ENCODE assay signal across 12 mouse cellular contexts in the genomic region with DNA sequence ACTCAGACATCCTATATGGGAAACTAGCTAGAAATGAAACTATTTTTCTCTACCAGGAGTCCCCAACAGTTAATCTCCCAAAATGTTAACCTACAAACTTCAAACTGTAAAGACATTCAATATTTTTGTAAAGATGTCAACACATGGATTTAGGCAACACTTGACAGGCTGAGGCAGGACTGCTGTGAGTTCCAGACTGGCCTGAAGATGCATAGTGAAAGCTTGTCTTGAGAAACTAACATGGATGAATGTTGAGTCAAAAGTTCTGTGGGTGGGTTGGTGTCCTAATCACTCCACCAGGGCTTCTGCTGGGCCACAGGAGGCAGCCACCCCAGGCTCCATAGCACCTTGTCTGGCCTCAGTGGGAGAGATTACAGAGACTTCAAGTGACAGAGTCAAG. TPM values are rescaled to one million over a fixed set of nuclear protein-coding genes. Genes with fewer than 3 reads are reported as not detected.
DNase-seq lines count a peak whose midpoint lies in the region; ATAC-seq and TF ChIP-seq lines count a peak whose summit lies in the region.
"Had no signal": no experiment of that assay in that cellular context is flagged by ENCODE, and none has a peak within 500 bp of the region (broad histone marks: within the 10 kb centered on the region; RNA-seq: fewer than 3 reads in every experiment).

No protein-coding gene starts in this region.

- no peak for DNase-seq in liver, adult 2 months (ENCODE audit: extremely low read depth, low read depth, low spot score)
- DNase-seq in liver, result no peak
- DNase-seq in hindbrain, embryonic 14.5 days (ENCODE audit: low spot score), result no peak
- no peak for DNase-seq in midbrain, embryonic 11.5 days (ENCODE audit: low spot score, missing footprints)
- no peak for DNase-seq in left cerebral cortex, adult 8-10 months (ENCODE audit: low spot score in 2 of 2)
- DNase-seq in adrenal gland, adult 18-20 months (ENCODE audit: low spot score in 2 of 2), result no peak
- DNase-seq in layer of hippocampus, adult 8-10 months (ENCODE audit: low spot score in 2 of 2), result no peak
- DNase-seq: cerebellum, adult 11 months; lung, postnatal 36 days had no signal

- no peak overlapping the region for H3K9ac ChIP-seq in liver, adult 2 months (ENCODE audit: low read depth, low read length)
- H3K9ac ChIP-seq in embryonic facial prominence, embryonic 13.5 days, result 0 out of 2 replicates have a peak overlapping the region, but pooled peaks have one; percentile 27
- no peak overlapping the region for H3K9ac ChIP-seq in hindbrain, embryonic 14.5 days
- H3K9ac ChIP-seq in midbrain, embryonic 11.5 days (ENCODE audit: low read length), result no peak overlapping the region

- H3K27me3 ChIP-seq in liver, adult 2 months (ENCODE audit: control insufficient read depth, insufficient read depth, low read length), result no peaks in the 10 kb centered on the region
- H3K27me3 ChIP-seq in embryonic facial prominence, embryonic 13.5 days, result no peaks in the 10 kb centered on the region
- H3K27me3 ChIP-seq in hindbrain, embryonic 14.5 days (ENCODE audit: control insufficient read depth, insufficient read depth, low read length), result no peaks in the 10 kb centered on the region
- H3K27me3 ChIP-seq in midbrain, embryonic 11.5 days (ENCODE audit: control insufficient read depth, insufficient read depth, low read length), result no peaks in the 10 kb centered on the region
- H3K27me3 ChIP-seq: Patski had no signal

- no peaks in the 10 kb centered on the region for H3K9me3 ChIP-seq in embryonic facial prominence, embryonic 13.5 days
- no peaks in the 10 kb centered on the region for H3K9me3 ChIP-seq in hindbrain, embryonic 14.5 days (ENCODE audit: control insufficient read depth, low read length)
- H3K9me3 ChIP-seq in midbrain, embryonic 11.5 days (ENCODE audit: control insufficient read depth, low read length), result no peaks in the 10 kb centered on the region

- H3K4me3 ChIP-seq in liver, adult 2 months (ENCODE audit: insufficient read depth, low read depth, low read length), result no peak overlapping the region
- H3K4me3 ChIP-seq in embryonic facial prominence, embryonic 13.5 days, result 0 out of 2 replicates have a peak overlapping the region, but pooled peaks have one; percentile 85
- H3K4me3 ChIP-seq in hindbrain, embryonic 14.5 days (replicated peaks; ENCODE audit: low read length), result no peak overlapping the region
- H3K4me3 ChIP-seq in midbrain, embryonic 11.5 days (ENCODE audit: low read depth, low read length), result no peak overlapping the region

- no peak for TF ChIP-seq POLR2A in liver, adult 2 months (IDR thresholded peaks at IDR 0.05; ENCODE audit: extremely low read depth, insufficient read depth, low read length)

- peaks cover 37% of the 10 kb centered on the region for H3K79me2 ChIP-seq in liver, adult 2 months (ENCODE audit: control insufficient read depth, insufficient read depth, low read length)

- H3K27ac ChIP-seq in liver, adult 2 months (replicated peaks; ENCODE audit: insufficient read depth, low read depth, low read length), result 0 out of 2 replicates have a peak overlapping the region, but pooled peaks have one; percentile 12
- H3K27ac ChIP-seq in embryonic facial prominence, embryonic 13.5 days, result no peak overlapping the region
- H3K27ac ChIP-seq in hindbrain, embryonic 14.5 days, result no peak overlapping the region
- no peak overlapping the region for H3K27ac ChIP-seq in midbrain, embryonic 11.5 days (ENCODE audit: low read depth, low read length)

- no peaks in the 10 kb centered on the region for H3K36me3 ChIP-seq in liver, adult 2 months (ENCODE audit: control insufficient read depth, insufficient read depth, low read length)
- 0 out of 2 replicates have a peak, but pooled peaks cover 8% of the 10 kb centered on the region for H3K36me3 ChIP-seq in embryonic facial prominence, embryonic 13.5 days
- H3K36me3 ChIP-seq in hindbrain, embryonic 14.5 days (replicated peaks; ENCODE audit: control insufficient read depth, insufficient read depth), result no peaks in the 10 kb centered on the region
- H3K36me3 ChIP-seq in midbrain, embryonic 11.5 days (ENCODE audit: control insufficient read depth, insufficient read depth, low read length), result no peaks in the 10 kb centered on the region

- peak overlapping the region; percentile 75 for H3K4me2 ChIP-seq in embryonic facial prominence, embryonic 13.5 days
- H3K4me2 ChIP-seq in hindbrain, embryonic 14.5 days (replicated peaks), result peak overlapping the region; percentile 74
- H3K4me2 ChIP-seq in midbrain, embryonic 11.5 days, result peak overlapping the region; percentile 11; the same call in 1 of the 2 replicates

- no peak for TF ChIP-seq CTCF in liver, adult 2 months (IDR thresholded peaks at IDR 0.05; ENCODE audit: low read depth, low read length)

- no peak for ATAC-seq in embryonic facial prominence, embryonic 13.5 days (ENCODE audit: insufficient number of reproducible peaks, insufficient read depth, low FRiP score, low TSS enrichment, low read depth)
- ATAC-seq in hindbrain, embryonic 14.5 days (ENCODE audit: low FRiP score), result no peak
- no peak for ATAC-seq in midbrain, embryonic 11.5 days (ENCODE audit: low FRiP score)
- ATAC-seq: Patski had no signal

- H3K4me1 ChIP-seq in liver, adult 2 months (ENCODE audit: control insufficient read depth, insufficient read depth, low read length), result no peaks in the 10 kb centered on the region; the same call in none of the 2 replicates
- H3K4me1 ChIP-seq in embryonic facial prominence, embryonic 13.5 days, result peaks cover 26% of the 10 kb centered on the region
- H3K4me1 ChIP-seq in hindbrain, embryonic 14.5 days (replicated peaks; ENCODE audit: control insufficient read depth, insufficient read depth, low read length), result peaks cover 18% of the 10 kb centered on the region
- peaks cover 11% of the 10 kb centered on the region for H3K4me1 ChIP-seq in midbrain, embryonic 11.5 days (ENCODE audit: control insufficient read depth, insufficient read depth, low read length)

RNA-seq across cellular contexts. Expression of a gene that starts 2.2 kb away (rescaled TPM):
- 2.8 and 4.3 TPM in 2 replicates for total RNA-seq in liver, adult 2 months (2014; rRNA removed)
- 1.8 and 2.4 TPM in 2 replicates for polyA plus RNA-seq in liver, adult 2 months (2012; rRNA removed)
- polyA plus RNA-seq in embryonic facial prominence, embryonic 13.5 days (2015; fragmentation: Nextera tagmentation; extraction: Ambion mirVana), result 17.3 and 19.5 TPM in 2 replicates
- polyA plus RNA-seq in hindbrain, embryonic 14.5 days (2014; fragmentation: Nextera tagmentation; extraction: Ambion mirVana), result 22.4 and 22.9 TPM in 2 replicates
- polyA plus RNA-seq in midbrain, embryonic 11.5 days (2014; fragmentation: Nextera tagmentation; extraction: Ambion mirVana), result 20.9 and 22.2 TPM in 2 replicates
- 10 to 100 TPM; 48.8 to 55.0 (median 52.5) TPM for total RNA-seq in left cerebral cortex, adult 8-10 months (2022)
- total RNA-seq in adrenal gland, adult 18-20 months (2021), result 10 to 100 TPM; 27.9 to 37.1 TPM
- total RNA-seq in layer of hippocampus, adult 8-10 months (2022), result 10 to 100 TPM; 58.7 to 75.3 (median 65.0) TPM

RNA-seq across cellular contexts. Expression of a gene that starts 8.9 kb away (rescaled TPM):
- not detected in 2 replicates for total RNA-seq in liver, adult 2 months (2014; rRNA removed)
- polyA plus RNA-seq in liver, adult 2 months (2012; rRNA removed), result not detected in 2 replicates
- not detected in 2 replicates for polyA plus RNA-seq in embryonic facial prominence, embryonic 13.5 days (2015; fragmentation: Nextera tagmentation; extraction: Ambion mirVana)
- not detected in 2 replicates for polyA plus RNA-seq in hindbrain, embryonic 14.5 days (2014; fragmentation: Nextera tagmentation; extraction: Ambion mirVana)
- polyA plus RNA-seq in midbrain, embryonic 11.5 days (2014; fragmentation: Nextera tagmentation; extraction: Ambion mirVana), result not detected in 2 replicates
- 1 to 10 TPM; 1.6 to 3.9 (median 3.4) TPM for total RNA-seq in left cerebral cortex, adult 8-10 months (2022)
- total RNA-seq in adrenal gland, adult 18-20 months (2021), result 1 to 10 TPM; 2.8 to 5.3 TPM
- 10 to 100 TPM in 1 of 4 experiments, 1 to 10 TPM in 3; 2.4 to 10.2 (median 4.0) TPM for total RNA-seq in layer of hippocampus, adult 8-10 months (2022)
- total RNA-seq: hematopoietic stem cell, adult 5-6 weeks had no signal
- polyA plus RNA-seq: Patski had no signal

RNA-seq across cellular contexts. Expression of a gene that starts 19.7 kb away (rescaled TPM):
- not detected in 2 replicates for total RNA-seq in liver, adult 2 months (2014; rRNA removed)
- polyA plus RNA-seq in liver, adult 2 months (2012; rRNA removed), result not detected in 2 replicates
- polyA plus RNA-seq in embryonic facial prominence, embryonic 13.5 days (2015; fragmentation: Nextera tagmentation; extraction: Ambion mirVana), result 0.37 TPM in 1 of 2 replicates, not detected in the other
- 0.46 and 1.1 TPM in 2 replicates for polyA plus RNA-seq in hindbrain, embryonic 14.5 days (2014; fragmentation: Nextera tagmentation; extraction: Ambion mirVana)
- polyA plus RNA-seq in midbrain, embryonic 11.5 days (2014; fragmentation: Nextera tagmentation; extraction: Ambion mirVana), result 0.23 TPM in 1 of 2 replicates, not detected in the other
- total RNA-seq in left cerebral cortex, adult 8-10 months (2022), result under 1 TPM; 0.38 to 0.76 (median 0.67) TPM
- not detected for total RNA-seq in adrenal gland, adult 18-20 months (2021)
- total RNA-seq in layer of hippocampus, adult 8-10 months (2022), result 1 to 10 TPM in 3 of 4 experiments, under 1 TPM in 1; 0.49 to 2.0 (median 1.1) TPM

RNA-seq across cellular contexts. Expression of a gene that starts 36.8 kb away (rescaled TPM):
- 3.5 and 5.6 TPM in 2 replicates for total RNA-seq in liver, adult 2 months (2014; rRNA removed)
- 8.6 and 10.0 TPM in 2 replicates for polyA plus RNA-seq in liver, adult 2 months (2012; rRNA removed)
- 8.2 and 9.8 TPM in 2 replicates for polyA plus RNA-seq in embryonic facial prominence, embryonic 13.5 days (2015; fragmentation: Nextera tagmentation; extraction: Ambion mirVana)
- 4.4 and 5.1 TPM in 2 replicates for polyA plus RNA-seq in hindbrain, embryonic 14.5 days (2014; fragmentation: Nextera tagmentation; extraction: Ambion mirVana)
- polyA plus RNA-seq in midbrain, embryonic 11.5 days (2014; fragmentation: Nextera tagmentation; extraction: Ambion mirVana), result 1.9 and 3.2 TPM in 2 replicates
- 10 to 100 TPM; 10.6 to 13.8 (median 11.8) TPM for total RNA-seq in left cerebral cortex, adult 8-10 months (2022)
- total RNA-seq in adrenal gland, adult 18-20 months (2021), result 10 to 100 TPM; 14.0 to 17.1 TPM
- total RNA-seq in layer of hippocampus, adult 8-10 months (2022), result 10 to 100 TPM in 3 of 4 experiments, 1 to 10 TPM in 1; 8.7 to 13.1 (median 10.5) TPM

RNA-seq across cellular contexts. Expression of a gene that starts 56.8 kb away (rescaled TPM):
- not detected in 2 replicates for total RNA-seq in liver, adult 2 months (2014; rRNA removed)
- polyA plus RNA-seq in liver, adult 2 months (2012; rRNA removed), result 0.11 TPM in 1 of 2 replicates, not detected in the other
- 6.1 and 6.5 TPM in 2 replicates for polyA plus RNA-seq in embryonic facial prominence, embryonic 13.5 days (2015; fragmentation: Nextera tagmentation; extraction: Ambion mirVana)
- polyA plus RNA-seq in hindbrain, embryonic 14.5 days (2014; fragmentation: Nextera tagmentation; extraction: Ambion mirVana), result 21.7 and 24.4 TPM in 2 replicates
- polyA plus RNA-seq in midbrain, embryonic 11.5 days (2014; fragmentation: Nextera tagmentation; extraction: Ambion mirVana), result 3.2 and 4.8 TPM in 2 replicates
- total RNA-seq in left cerebral cortex, adult 8-10 months (2022), result 10 to 100 TPM; 57.0 to 65.5 (median 58.8) TPM
- total RNA-seq in adrenal gland, adult 18-20 months (2021), result 10 to 100 TPM; 16.1 to 30.7 TPM
- 10 to 100 TPM; 69.2 to 77.6 (median 71.1) TPM for total RNA-seq in layer of hippocampus, adult 8-10 months (2022)

Comparison
In these comparisons a context has a peak if more than half of its experiments do, and no peak if none do; other contexts are left out.
1. H3K4me2 ChIP-seq: peak in every context shown above with its lines; median percentile 75 in embryonic facial prominence, embryonic 13.5 days; 74 in hindbrain, embryonic 14.5 days; 11 in midbrain, embryonic 11.5 days.